Mouse (Mus musculus) telencephalon, adult 2 months (tissue): ENCODE measurements around the gene Ppif.
A peak's percentile ranks its signal among the peaks of the same experiment; 100 is the strongest.

Experiments used
- DNase-seq: peaks from one replicate; pipeline ENCODE4 v3.0.0-alpha.2; 2011; ENCODE audit warnings: low read depth, low spot score

Gene Ppif

DNA sequence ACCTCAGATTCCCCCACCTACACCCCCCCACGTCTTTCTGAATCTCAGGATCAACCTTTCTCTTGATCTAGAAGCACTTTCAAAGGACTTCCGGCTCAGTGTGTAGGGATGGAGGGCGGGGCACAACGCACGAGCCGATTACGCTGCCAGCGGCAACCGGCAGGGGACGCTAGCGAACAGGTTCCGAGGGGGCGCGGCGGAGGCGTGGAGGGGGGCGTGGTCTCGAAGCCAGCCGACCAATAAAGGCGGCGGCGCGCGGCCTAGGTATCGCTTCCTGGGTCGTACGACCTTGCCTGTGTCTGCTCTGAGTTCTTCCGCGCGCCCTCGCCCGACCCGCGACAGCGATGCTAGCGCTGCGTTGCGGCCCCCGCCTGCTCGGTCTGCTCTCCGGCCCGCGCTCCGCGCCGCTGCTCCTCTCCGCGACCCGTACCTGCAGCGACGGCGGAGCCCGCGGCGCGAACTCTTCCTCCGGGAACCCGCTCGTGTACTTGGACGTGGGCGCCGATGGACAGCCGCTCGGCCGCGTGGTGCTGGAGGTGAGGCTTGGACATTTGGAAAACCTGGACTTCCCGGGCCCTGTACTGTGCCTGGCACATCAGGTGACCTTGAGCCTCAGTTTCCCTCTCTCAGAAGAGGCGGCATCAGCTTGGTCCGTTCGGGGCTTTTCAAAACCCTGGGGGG lies at the start of gene Ppif:
Gene Ppif (plus strand): TSS at position 267 of the 681 bp plus-strand sequence.
- DNase-seq = peak; percentile 83

DNA sequence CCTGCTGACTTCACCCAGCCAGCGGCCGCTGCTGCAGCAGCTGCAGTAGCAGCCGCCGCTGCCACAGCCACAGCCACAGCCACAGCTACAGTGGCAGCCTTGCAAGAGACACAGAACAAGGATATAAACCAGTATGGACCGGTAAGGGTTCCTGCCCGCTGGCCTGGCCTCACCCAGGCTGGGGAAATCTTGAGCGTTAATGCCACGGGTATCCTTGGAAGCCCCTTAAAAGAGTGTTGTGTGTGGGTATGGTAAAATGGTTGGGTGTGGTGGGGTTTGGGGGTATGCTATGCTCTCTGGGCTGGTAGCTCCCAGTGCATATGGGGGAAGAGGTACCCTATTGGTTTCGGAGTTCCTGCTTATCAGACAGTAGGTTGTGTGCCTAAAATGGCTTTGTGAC lies 48.2 kb upstream of the Ppif start:
- no peak for DNase-seq

DNA sequence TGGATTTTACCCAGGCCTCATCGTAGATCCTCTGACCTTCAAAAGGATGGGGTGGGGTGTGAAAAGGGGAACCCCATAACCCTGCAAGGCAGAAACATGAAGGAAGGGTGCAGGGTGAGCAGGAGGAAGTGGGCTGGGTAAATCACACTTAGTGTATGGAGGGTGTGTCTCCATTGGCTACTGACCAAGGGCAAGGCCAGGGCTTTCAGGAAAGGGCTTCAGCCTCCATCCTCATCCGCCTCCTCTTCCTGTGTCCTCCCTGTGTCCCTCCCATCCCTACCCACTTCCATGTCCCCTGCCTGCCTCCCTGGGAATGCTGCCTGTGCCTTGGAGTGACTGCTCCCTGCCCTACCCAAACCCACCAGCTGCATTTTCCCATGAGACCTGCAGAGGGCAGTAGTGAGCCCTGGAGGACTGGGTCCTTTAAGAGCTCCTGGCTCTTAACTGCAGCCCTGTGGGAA lies 47.8 kb upstream of the Ppif start:
- DNase-seq = no peak

DNA sequence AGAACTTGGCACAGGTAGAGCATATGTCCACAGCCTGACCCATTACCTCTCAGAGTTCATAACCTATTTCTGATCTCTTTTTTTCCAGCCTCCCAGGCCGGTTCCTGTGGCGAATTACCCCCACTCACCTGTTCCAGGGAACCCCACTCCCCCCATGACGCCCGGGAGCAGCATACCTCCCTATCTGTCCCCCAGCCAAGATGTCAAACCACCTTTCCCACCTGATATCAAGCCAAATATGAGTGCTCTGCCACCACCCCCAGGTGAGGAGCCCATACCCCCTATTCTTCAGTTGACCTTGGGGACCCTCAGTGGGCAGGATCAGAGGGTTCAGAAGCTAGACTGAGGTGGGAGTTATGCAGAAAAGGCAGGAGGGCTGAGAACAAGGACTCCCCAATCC lies 42.8 kb upstream of the Ppif start:
- DNase-seq = no peak

DNA sequence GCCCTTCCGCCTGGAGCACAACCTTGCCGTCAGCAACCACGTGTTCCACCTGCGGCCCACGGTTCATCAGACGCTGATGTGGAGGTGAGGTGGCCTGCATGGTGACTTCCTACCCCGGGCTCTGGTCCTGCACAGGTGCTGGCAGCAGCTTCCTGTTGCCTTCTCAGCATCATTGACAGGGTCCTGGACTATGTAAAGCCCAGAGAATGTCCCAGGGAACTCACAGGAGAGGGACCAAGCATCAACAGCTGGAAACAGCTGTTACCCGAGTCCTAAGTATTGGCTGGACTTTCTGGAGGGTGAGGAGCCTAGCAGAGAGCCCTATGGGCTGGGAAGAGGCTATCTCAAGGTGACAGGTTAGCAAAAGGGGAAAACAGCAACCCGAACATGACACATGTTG lies 42.0 kb upstream of the Ppif start:
- DNase-seq = no peak

DNA sequence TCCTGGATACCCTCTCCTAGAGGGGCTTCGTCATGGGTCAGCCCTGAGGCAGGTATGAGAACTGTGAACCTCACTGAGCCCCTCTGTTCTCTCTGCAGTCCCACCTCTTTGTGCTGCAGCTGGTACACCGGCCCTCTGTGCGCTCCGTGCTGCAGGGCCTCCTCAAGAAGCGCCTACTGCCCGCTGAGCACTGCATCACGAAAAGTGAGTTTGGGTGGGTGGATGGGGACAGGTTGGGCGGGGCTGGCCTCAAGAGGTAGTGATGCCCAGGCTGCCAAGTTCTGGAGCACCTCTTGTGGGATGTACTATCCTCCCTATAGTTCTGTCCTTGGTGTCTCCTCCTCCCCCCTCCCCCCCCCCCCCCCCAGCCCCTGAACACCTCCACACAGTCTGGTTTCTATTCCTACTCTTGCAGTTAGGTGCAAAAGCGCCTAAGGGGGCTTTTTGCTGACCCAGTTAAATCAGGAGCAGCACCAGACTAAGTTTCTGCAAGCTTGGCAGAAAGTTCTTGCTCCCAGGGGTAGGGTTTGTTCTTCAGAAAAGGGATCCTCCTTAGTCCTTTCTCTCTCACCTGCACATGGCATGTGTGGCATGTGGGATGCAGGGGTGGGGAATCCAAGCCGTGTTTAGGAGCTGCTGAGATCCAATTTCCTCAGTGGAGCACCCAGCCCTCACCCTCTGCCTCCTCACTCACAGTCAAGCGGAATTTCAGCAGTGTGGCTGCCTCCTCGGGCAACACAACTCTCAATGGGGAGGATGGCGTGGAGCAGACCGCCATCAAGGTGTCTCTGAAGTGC lies 39.4 kb upstream of the Ppif start:
- peak; percentile 71 for DNase-seq

DNA sequence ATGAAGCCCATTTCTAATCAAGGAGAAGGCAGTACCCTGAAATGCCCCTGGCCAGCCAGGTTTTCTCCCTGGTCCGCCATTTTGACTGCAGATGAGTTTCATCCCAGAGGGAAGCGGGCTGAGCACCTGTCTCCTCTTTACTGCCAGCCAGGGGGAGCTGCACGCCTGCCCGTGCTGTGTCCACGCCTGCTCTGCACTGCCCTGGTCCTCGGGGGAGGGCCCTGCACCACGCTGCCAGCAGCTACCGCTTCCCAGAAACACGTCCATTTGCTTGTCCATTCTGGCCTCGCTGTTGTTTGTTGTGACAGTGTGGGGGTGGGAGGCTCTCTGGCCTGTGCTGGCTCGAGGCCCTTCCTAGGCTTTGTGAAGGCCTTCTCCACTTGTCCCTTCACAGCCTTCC lies 33.3 kb upstream of the Ppif start:
- no peak for DNase-seq

DNA sequence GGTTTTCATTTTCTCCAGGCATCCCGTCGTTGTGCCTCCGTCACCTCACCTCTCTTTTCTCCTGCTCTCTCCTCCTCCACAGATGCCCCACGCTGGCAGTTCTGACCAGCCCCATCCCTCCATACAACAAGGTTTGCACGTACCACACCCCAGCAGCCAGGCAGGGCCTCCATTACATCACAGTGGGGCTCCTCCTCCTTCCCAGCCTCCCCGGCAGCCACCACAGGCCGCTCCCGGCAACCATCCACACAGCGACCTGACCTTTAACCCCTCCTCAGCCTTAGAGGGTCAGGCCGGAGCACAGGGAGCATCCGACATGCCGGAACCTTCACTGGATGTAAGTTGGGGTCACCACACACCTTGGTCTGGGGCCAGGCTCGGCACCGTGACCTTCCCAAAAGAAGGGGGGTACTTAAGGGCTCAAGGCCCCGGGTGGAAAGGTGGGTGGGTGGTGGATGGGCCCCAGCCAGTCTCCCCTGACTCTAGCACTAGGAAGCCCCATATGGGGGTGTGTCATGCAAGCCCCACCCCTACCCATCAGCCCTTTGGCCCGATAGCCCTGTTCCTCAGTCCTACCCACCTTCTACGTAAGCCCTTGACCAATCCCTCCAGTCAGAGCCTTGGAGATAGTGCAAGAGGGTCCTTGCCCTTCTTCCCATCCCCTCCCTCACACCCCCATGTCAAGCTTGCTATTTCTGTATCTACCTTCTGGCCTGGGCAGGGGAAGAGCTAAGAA lies 32.6 kb upstream of the Ppif start:
- no peak for DNase-seq

DNA sequence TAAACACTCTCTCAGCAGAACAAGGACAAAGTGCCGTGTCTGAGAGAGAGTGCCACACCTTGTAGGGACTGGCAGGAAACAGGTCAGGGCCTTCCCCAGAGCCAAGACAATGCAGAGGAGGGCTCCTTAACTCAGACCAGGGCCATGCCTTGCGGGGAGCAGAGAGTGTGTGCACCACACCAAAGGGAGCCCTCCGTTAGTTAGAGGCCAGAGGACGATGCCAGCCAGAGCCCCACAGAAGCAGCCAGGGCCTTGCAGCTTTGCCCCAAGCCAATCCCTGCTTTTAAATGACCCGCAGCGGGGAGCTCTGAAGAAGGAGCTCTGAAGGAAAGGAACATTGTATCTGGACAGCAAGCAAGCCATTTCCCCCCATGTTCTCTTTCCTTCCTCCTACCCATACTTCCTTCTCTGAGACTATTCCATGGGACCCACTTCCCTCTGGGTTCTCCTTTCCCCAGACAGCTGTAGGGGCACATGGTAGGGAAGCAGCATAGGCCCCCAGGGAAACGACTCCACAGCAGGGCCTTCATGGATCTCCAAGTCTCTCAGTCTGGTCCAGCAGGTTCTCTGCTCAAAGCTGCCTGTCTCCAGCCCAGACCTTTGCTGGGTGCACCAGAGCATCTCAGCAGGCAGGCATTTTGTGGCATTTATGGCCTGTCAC lies 30.2 kb upstream of the Ppif start:
- no peak for DNase-seq

DNA sequence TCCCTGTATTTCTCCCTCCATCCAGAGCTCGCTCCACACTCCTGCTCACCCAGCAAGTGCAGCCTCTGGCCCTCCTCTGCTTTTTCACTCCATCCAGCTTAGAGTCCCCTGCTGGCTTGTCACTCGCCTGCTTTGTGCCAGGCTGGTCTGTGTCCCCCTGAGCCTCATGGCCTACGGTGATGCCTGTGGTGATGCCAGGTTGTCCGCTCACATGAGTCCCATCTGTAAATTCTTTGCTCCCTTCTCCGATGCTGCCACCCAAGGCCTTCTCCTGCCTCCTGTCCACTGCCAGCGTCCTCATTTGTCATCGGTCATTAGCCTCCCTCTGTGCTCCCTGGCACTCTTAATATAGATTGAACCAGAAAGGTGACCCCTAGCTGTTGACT lies 29.7 kb upstream of the Ppif start:
- DNase-seq = no peak

DNA sequence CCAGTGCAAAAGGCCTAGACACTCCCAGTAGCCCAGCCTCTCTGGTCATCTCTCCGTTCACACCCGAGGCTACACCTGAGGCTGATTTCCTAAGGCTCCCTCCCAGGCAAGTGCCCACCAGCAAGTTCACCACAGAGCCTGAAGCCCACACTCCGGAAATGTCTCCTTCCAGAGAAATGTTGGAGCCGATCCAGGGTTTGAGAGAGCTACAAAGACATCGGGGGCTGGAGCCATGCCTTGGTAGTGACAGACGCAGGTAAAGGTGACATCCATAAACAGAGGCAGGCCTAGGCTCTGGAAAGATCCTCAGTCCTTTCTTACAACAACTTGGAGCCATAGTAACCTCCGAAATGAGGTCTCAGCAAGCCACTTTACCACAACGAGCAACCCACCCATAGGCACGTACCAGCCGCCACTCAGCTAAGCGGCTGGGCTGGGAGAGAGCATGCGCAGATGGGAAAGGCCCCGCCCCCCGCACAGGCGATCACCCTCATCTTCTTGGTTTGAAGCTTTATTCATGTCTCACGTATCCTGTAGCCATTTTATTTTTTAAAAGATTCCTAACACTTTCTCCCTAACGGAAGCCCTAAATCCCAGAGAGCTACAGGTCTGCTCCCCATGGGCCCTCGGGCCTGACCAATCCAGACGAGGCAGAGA lies 28.5 kb upstream of the Ppif start:
- no peak for DNase-seq

DNA sequence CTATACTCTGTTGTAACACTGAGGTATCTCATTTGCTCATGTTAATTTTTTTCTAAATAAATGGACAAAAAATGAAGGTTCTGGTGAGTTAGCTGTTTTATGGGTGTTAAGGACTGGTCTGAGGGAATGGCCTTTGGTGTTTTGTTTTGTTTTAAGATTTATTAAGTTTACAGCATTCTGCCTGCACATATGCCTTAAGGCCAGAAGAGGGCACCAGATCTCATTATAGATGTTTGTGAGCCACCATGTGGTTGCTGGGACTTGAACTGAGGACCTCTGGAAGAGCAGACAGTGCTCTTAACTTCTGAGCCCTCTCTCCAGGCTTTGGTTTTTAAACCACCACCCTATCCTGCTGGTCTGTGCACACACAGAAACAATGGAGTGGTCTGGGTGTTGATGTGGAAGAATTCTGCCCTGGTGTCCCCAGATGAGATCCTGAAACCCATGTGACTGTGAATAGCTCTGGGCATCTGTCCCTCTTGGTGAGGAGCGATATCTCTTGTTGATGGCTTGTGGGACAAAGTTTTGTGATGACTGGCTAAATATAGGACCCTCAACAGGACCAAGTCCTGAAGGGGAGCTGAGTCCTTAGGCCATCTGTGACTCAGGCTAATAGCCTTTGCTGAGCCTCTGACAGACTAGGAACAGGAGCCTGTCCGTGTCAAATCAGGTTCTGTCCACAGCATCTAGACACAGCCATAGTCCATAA lies 27.1 kb upstream of the Ppif start:
- no peak for DNase-seq

DNA sequence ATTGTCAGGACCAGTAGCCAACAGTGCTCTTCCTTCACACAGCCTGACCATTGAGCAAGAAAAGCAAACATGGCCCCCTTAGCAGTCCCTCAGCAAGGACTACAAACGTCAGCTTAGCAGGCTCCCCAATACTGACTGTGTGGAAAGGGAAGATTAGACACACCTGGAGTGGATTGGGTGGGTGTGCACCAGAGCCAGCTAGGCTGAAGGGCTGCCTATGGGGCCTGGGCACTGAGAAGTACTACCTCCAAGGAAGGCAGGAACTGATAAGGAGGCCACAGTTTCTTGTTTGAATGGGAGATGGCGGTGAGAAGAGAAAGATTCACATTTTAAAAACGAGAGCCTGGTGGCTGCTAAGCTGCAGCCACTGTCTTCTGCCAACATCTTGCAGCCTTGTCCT lies 26.4 kb upstream of the Ppif start:
- DNase-seq = no peak

DNA sequence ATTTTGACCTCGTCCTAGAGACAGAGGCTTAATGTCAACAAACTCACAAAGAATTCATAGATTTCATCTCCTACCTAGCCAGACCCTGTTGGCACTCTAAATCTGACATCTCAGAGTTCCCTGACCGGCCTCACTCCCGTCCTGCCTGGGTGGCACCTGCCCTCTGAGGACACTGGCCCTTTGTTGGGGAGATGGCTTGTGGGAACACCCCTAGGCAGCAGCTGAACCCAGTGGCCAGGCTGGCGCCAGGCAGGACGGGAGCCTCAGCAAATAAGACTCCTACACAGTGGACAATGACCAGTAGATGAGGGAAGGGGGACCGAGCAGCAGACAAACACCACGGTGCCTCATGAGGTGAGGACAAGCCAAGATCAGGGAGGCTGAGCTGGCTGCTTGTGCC lies 14.3 kb upstream of the Ppif start:
- DNase-seq = no peak

DNA sequence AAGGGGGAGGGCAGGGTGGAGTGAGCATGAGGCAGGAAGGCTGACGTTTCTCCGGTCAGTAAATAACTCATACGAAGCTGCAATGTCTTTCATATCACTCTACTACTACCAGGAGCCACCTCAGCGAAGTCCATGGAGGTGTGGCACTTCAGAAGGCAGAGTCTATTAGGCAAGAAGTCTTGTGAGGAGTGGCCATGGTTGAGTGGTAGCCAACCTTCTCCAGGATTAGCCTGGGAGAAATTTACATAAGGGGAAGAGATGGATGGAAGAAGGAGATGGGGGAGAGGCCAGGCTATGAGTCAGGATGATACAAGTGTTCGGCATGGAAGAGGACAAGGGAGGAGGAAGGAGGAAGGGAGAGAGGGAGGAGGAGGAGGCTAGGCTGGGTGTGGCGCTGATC lies 11.9 kb upstream of the Ppif start:
- no peak for DNase-seq

DNA sequence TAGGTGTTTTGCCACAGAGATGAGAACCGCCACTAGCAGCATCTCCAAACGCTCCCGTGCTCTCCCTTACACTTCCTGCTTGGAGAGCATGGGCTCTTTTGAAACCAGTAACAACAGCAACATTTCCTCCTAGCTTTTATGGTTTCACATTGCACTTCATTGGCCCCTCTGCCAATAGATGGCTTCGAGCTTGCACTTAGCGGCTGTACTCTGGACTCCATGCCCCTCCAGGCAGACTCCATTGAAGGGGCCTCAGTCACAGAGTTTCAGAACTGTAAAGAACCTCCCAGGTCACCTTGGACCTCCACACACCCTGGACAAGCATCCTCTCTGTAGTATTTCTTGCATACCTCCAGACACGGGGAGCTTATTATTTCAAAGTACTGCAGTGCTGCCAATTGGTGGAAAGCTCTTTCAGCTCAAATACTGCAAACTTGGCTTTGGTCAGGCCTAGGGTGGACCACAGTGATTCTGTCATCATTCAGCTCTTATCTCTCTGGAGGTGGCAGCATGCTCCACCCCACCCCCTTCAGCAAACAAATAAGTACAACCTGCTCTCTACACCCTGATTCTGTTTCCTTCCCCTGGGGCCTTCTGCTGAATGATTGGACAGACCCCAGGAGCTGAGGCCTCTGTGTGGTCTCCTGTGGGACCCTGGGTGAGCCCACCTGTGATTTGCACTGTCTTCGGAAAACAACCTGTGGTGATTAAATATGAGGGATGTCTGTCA lies 7.6 kb upstream of the Ppif start:
- no peak for DNase-seq

DNA sequence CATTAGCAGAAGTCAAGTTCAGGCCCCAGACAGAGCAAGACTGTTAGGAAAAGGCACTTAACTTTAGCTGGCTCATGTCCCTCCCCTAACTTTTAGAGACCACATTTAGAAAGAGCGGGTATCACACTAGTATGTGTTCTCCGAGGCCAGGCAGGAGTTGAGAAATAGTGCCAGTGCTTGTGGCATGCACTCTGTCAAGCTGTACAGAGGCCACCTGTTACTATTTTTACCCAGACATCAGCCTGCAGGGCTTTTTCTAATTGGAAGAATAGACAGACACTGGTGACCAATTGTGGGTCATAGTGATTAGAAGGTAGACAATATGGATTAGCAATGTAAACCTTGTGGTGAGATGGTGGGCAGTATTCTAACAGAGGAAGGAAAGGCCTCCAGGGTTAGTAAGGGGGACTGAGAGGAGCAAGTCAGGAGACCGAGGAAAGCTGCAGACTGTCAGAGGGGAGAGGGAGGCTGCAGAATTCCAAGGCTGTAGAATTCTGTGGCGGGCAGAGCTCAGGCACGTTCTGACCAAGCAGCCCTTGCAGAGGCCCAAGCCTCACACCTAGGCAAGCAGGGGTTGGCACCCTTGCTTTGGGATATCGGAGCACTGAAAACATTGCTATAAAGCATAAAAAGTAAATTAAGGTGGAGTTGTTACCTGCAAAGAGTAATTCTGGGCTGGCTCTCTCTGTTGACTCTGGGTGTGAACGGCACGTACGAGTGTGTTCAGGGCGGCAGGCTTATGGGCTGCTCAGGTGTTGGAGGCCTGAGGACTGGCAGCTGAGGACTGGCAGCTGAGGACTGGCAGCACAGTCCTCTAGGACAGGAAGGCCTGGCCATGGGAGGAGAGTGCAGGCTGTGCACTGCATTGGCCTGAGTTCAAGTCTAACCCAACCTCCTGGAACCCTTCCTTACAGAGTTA lies 6.7 kb upstream of the Ppif start:
- DNase-seq = no peak

DNA sequence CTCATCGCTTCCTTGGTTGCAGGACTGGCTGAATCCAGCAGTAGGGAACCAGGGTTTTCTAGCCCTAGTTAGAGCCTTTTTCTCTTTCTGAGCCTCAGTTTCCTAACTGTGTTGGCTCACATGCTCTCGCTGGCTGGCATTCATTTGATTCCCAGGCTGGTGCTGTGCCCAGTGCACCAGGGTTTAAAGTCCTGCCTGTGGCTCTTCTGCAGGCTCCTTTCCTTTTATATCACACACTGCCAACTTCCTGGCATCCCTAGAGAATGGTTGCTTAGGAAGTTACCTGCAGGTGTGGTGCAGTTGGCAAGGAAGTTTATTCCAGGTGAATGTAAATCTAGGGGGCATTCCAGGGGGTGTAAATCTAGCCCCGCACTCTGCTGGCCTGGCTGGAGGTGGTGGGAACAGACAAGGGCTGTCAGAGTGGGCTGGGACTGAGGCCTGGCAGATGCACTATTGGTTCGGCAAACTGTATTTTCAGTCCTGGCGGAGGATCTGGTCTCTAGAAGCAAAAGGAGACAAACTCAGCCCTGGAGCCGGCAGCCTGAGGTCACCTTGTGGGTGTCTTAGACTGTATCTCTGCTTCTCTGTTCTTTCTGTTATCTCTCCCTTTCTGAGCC lies 575 bp upstream of the Ppif start:
- no peak for DNase-seq

DNA sequence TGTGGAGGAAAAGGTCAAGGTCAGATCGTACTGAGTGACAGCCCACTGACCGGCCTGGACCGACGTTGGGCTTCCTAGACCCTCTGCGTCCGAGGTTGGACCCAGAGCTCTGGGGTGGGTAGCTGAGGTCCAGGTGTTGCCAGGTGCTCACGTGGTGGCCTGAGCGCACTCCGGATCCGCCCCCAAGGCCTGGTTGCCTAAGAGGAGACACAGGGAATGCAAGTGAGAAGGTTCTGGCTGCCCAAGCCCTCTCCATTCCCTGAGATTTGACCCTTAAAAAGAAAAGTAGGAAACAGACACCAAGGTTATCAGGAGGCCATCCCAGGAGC lies 579 bp downstream of the Ppif start:
- DNase-seq = no peak
